Mouse (Mus musculus) hindbrain, embryonic 12.5 days (tissue): ENCODE measurements around the gene Osbpl7. TPM values are rescaled to one million over a fixed set of nuclear protein-coding genes. Genes with fewer than 3 reads are reported as not detected.

Experiments used
- ATAC-seq: fragments of 200-750 bp; cut with Nextera tagmentation; 2 replicates; pipeline ENCODE4 v1.8.0; 2017; ENCODE audit warnings: moderate TSS enrichment; ENCODE audit not compliant: low FRiP score
- H3K27ac ChIP-seq: fragments of 300-500 bp; sonication (generic); 2 replicates; pipeline ENCODE4 v1.5.1; 2016; ENCODE audit warnings: mild to moderate bottlenecking
- H3K27me3 ChIP-seq: fragments of 300-500 bp; sonication (generic); 2 replicates; pipeline ENCODE4 v1.6.1; 2016; ENCODE audit warnings: mild to moderate bottlenecking
- H3K36me3 ChIP-seq: fragments of 300-500 bp; sonication (generic); 2 replicates; pipeline ENCODE4 v1.6.1; 2016; ENCODE audit warnings: mild to moderate bottlenecking
- H3K4me1 ChIP-seq: fragments of 300-500 bp; sonication (generic); 2 replicates; pipeline ENCODE4 v1.6.1; 2016
- H3K4me2 ChIP-seq: fragments of 300-500 bp; sonication (generic); replicated peaks from 2 replicates; pipeline ENCODE4 v1.6.1; 2016; ENCODE audit warnings: mild to moderate bottlenecking
- H3K4me3 ChIP-seq: fragments of 300-500 bp; sonication (generic); 2 replicates; pipeline ENCODE4 v1.5.1; 2016; ENCODE audit warnings: mild to moderate bottlenecking
- H3K9ac ChIP-seq: fragments of 300-500 bp; sonication (generic); 2 replicates; pipeline ENCODE4 v1.6.1; 2016; ENCODE audit warnings: mild to moderate bottlenecking, moderate library complexity
- H3K9me3 ChIP-seq: fragments of 300-500 bp; sonication (generic); replicated peaks from 2 replicates; pipeline ENCODE4 v1.6.1; 2016; ENCODE audit warnings: mild to moderate bottlenecking
- WGBS: fragments of 180-500 bp; shearing (Covaris S2); methylation state at CpG from one replicate; pipeline ENCODE4 v1.1.7; 2016; 5-methylcytosine and 5-hydroxymethylcytosine counted together
- polyA plus RNA-seq: library from polyadenylated mRNA; unstranded; fragments of >200 nt; fragmentation: Nextera tagmentation; extraction: Ambion mirVana; gene quantifications from 2 replicates; pipeline ENCODE4 v1.2.1, GENCODE M21; 2016

The Osbpl7 gene
- polyA plus RNA-seq, 1 experiment from 2014 or later = 11.9 TPM

DNA sequence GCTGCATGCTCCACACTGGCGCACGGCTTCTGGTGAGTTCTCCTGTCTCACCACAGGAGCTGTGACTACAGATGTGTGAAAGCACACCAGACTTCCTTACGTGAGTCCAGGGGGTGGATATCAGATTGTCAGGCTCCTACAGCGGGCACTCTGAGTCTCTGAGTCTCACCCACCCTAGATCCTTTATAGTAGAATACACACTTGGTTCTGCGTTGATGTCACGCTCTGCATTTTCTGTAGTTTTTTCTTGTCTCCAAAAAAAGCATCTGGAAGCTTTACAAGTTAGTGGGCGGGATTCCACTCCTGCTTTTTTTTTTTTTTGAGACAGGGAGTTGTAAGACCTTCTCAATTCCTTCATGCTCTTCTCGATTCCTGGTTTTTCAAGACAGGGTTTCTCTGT lies 5.5 kb upstream of the Osbpl7 start:
- 95% methylated on average over 8 of the region's 8 CpGs for WGBS
- no peak for ATAC-seq
- H3K9ac ChIP-seq = no peak overlapping the region

DNA sequence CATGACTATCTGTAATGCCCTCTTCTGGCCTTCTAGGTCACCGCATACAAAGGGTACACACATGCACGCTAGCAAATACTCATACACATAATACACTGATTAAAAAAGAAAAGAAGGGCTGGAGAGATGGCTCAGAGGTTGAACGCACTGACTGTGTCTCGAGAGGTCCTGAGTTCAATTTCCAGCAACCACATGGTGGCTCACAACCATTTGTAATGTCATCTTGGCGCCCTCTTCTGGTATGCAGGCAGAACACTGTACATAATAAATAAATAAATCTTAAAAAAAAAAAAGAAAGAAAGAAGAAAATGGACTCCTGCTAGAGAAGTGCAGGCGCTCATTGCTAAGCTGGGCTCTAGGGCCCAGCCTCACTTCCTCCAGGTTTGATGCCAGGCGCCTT lies 4.6 kb upstream of the Osbpl7 start:
- no peak overlapping the region for H3K4me3 ChIP-seq
- no peak overlapping the region for H3K9ac ChIP-seq
- H3K9me3 ChIP-seq = no peaks in the 10 kb centered on the region
- ATAC-seq = no peak
- no peaks in the 10 kb centered on the region for H3K27me3 ChIP-seq
- peaks cover 34% of the 10 kb centered on the region for H3K36me3 ChIP-seq
- H3K4me2 ChIP-seq = no peak overlapping the region
- WGBS = 81% methylated on average over 7 of the region's 7 CpGs
- H3K27ac ChIP-seq = no peak overlapping the region
- H3K4me1 ChIP-seq = peaks cover 18% of the 10 kb centered on the region

More for the DNA sequence above, 5.5 kb upstream of the Osbpl7 start:
- Histone ChIP-seq H3K4me3 (no peak overlapping the region), H3K27ac (no peak overlapping the region), H3K4me2 (no peak overlapping the region), H3K27me3 (no peaks in the 10 kb centered on the region), H3K4me1 (peaks cover 14% of the 10 kb centered on the region), H3K9me3 (no peaks in the 10 kb centered on the region), H3K36me3 (peaks cover 34% of the 10 kb centered on the region)

DNA sequence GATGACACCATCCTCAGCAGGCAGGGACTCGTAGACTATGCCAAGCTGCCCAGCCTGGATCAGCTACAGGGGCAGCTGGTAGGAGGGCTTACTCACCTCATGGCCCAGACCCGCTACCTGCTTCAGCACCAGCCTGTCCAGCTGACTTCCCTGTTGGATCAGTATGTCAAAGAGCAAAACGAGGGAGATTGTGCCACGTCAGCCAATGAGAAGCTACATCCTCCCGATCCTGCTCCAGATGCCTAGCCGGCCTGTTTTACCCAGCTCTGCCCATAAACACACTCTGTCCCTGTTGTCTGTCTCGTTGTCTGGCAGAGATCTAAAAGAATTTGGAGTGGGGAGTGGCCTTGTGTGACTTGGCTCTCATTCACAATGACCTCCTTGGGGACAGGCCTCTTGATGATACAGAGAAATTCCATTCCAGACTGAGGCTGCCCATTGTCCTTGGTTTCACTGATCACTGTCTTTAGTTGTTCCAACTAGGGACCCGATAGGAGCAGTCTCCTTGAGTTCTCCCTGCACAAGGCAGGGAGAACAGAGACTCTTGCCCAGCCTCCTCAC lies 2.3 kb upstream of the Osbpl7 start:
- ATAC-seq = no peak
- WGBS = 81% methylated on average over 8 of the region's 8 CpGs
- H3K4me1 ChIP-seq = peaks cover 23% of the 10 kb centered on the region
- no peaks in the 10 kb centered on the region for H3K9me3 ChIP-seq
- H3K27me3 ChIP-seq = no peaks in the 10 kb centered on the region
- no peak overlapping the region for H3K27ac ChIP-seq
- peaks cover 40% of the 10 kb centered on the region for H3K36me3 ChIP-seq
- H3K4me2 ChIP-seq = no peak overlapping the region
- H3K9ac ChIP-seq = no peak overlapping the region
- no peak overlapping the region for H3K4me3 ChIP-seq

DNA sequence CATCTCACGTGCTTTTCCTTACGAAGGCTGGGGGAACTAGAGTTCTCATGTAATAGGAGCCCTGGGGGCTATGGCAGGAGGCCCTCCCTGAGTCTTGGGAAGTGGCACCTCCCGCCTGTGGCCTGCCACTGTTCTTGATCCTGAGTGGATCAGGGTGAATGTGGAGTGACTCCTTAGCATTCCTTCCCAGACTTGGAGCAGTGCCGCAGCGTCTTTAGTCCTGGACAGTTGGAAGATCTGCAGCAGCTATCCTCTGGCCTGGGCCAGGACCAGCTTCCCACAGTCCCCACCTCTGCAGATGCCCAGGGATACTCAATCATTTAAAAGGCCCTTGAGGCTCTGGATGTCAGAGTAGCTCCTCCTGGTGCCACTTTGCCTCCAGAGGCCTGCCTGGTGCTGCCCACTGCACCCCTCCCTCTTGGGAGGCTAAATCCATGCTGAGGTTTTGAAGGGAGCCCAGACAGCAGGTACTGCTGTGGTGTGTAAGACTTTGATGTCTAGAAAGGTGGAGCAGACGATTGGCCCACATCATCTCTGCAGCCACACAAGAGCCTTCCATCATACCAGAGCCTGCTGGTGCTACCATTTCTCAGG lies 839 bp upstream of the Osbpl7 start:
- WGBS = 76% methylated on average over 6 of the region's 6 CpGs
- Histone ChIP-seq H3K36me3 (peaks cover 47% of the 10 kb centered on the region), H3K4me2 (no peak overlapping the region), H3K27me3 (no peaks in the 10 kb centered on the region), H3K4me3 (no peak overlapping the region), H3K27ac (no peak overlapping the region), H3K9me3 (no peaks in the 10 kb centered on the region), H3K4me1 (peaks cover 23% of the 10 kb centered on the region), H3K9ac (no peak overlapping the region)
- ATAC-seq = no peak

DNA sequence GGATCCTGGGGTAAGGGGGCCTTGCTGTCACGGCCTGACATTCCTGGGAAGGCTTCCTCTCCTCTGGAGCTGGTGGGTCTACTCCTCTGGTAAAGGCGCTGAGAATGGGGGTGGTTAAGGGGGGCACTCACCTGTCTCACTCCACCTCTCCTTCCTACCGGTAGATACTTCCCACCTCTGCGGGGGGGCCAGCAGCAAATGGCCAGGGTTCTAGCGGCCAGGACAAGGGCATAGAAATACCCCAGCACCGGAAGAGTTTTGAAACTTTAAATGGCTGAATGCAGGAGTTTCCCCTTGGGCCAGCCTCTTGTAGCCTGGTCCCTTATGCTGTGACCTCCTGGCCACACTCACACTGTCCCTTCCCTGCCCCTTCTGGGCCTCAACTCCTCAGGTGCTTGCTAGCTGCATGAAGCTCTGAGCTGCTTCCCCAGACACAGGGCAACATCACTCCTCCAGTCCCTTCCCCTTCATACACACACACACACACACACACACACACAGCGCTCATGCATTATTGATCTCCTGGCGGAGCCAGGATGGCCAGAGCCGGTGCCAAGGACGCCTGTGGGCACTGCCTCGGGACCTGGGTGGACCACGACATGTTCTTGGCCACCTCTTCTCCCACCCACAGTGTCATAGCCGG lies 637 bp downstream of the Osbpl7 start:
- H3K4me1 ChIP-seq = peaks cover 23% of the 10 kb centered on the region
- H3K9ac ChIP-seq = peak overlapping the region; percentile 82
- peak overlapping the region; percentile 96 for H3K4me2 ChIP-seq
- peak; percentile 62 for ATAC-seq
- WGBS = 26% methylated on average over 13 of the region's 13 CpGs
- peaks cover 51% of the 10 kb centered on the region for H3K36me3 ChIP-seq
- H3K9me3 ChIP-seq = no peaks in the 10 kb centered on the region
- H3K27me3 ChIP-seq = no peaks in the 10 kb centered on the region
- H3K27ac ChIP-seq = peak overlapping the region; percentile 45
- H3K4me3 ChIP-seq = peak overlapping the region; percentile 65

DNA sequence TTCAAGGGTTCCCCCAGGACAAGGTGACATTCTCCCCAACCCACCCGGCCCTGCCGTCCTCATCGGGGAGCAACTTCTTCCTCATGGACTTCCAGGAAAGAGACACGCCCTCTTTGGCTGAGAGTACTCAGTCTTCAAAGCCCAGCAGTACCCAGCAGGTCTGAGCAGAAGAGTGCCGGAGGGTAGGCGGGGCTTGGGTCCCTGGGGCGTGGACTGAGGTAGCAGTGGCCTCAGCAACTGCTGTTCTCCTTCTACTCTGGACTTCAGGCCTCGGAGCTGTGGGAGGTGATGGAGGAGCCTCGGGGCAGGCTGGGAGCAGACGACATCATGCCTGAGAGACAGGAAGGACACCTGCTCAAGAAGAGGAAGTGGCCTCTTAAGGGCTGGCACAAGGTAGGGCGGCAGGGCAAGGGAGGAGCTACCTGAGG lies 1.8 kb downstream of the Osbpl7 start:
- H3K27me3 ChIP-seq = no peaks in the 10 kb centered on the region
- no peaks in the 10 kb centered on the region for H3K9me3 ChIP-seq
- peaks cover 57% of the 10 kb centered on the region for H3K36me3 ChIP-seq
- peaks cover 23% of the 10 kb centered on the region for H3K4me1 ChIP-seq
- peak overlapping the region; percentile 96 for H3K4me2 ChIP-seq
- no peak overlapping the region for H3K4me3 ChIP-seq
- ATAC-seq = no peak
- H3K9ac ChIP-seq = 0 out of 2 replicates have a peak overlapping the region, but pooled peaks have one; percentile 82
- WGBS = 30% methylated on average over 11 of the region's 11 CpGs
- no peak overlapping the region for H3K27ac ChIP-seq

DNA sequence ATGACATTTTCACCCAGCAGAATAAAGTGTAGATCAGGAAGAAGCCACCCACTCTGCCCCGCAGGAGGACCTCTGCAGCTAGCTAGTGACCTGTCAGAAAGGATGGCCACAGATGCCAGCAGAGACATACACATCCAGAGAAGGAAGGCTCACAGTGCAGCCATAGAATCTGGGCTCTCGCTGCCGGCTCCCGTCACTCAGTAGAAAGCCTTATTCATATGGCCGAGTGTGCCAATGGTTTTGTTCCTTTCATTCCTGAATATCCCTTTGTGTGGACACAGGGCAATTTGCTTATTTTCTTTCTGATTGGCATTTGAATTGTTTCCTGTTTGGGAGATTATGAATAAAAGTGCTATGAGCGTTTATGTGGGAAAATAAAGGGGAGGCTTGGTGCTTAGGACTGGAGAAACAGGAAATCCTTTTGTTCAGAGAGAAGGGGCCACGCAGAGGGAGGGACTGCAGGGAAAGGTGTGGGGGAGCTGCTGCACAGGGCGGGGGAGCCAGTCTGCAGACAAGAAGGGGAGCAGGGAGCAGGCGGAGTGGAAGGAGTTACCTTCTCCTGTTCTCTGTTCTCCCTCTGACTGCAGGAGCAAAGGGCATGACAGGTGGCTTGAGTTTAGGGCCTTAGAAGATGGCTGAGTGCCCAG lies 13.0 kb downstream of the Osbpl7 start:
- ATAC-seq = no peak; the same call in 1 of the 2 replicates
- H3K9ac ChIP-seq = no peak overlapping the region
- H3K4me3 ChIP-seq = no peak overlapping the region
- peak overlapping the region; percentile 64 for H3K27ac ChIP-seq
- peaks cover 6% of the 10 kb centered on the region for H3K4me1 ChIP-seq
- no peaks in the 10 kb centered on the region for H3K9me3 ChIP-seq
- no peaks in the 10 kb centered on the region for H3K27me3 ChIP-seq
- no peak overlapping the region for H3K4me2 ChIP-seq
- WGBS = 37% methylated on average over 9 of the region's 9 CpGs
- peaks cover 62% of the 10 kb centered on the region for H3K36me3 ChIP-seq

DNA sequence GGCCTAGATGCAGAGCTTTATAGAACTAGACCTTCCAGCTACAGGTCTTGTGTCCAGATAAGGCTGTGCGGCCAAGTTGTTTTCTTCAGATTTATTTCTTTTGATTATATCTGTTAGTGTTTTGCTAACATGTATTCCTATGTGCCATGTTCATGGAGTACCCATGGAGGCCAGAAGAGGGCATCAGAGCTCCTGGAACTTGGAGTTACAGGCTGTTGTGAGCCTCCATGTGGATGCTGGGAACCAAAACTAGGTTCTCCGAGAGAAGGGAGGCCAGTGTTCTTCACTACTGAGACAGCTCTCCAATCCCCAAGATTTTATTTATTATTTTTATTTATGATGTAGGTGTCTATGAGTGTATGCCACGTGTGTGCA lies 13.5 kb downstream of the Osbpl7 start:
- Histone ChIP-seq H3K9ac (no peak overlapping the region), H3K9me3 (no peaks in the 10 kb centered on the region), H3K4me1 (peaks cover 6% of the 10 kb centered on the region), H3K4me2 (no peak overlapping the region), H3K27ac (peak overlapping the region; percentile 64), H3K4me3 (no peak overlapping the region), H3K27me3 (no peaks in the 10 kb centered on the region), H3K36me3 (peaks cover 61% of the 10 kb centered on the region)
- no peak for ATAC-seq
- 92% methylated on average over 3 of the region's 3 CpGs for WGBS

DNA sequence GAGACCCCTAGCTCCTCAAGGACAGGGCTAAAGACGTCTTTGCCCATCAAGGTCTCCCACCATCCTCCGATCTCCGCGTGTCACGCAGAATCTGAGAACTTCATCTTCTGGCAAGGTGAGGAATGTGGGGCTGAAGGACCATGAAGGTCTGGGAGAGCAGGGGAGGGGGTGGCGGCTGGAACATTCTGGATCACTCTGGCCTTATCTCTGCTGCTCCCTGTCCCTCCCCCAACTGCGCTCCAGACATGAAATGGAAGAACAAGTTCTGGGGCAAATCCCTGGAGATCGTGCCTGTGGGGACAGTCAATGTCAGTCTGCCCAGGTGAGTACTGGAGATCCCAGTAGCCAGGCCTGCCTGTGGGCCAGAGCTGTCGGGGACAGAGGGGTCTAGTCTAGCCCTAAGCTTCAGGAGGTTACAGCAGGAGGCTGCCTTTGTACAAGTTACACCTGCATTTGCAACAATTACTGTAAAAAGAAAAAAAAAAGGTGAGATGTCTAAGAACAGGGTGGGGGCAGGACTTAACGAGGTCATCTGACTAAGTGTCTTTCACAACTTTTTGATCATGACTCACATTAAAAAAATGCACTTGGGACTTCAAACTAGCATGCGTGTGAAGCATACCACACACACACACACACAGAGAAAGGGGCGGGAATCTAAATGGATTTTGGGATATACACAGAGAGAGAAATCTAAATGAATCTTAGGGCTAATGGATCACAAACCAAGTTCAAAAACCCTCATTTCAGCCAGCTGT lies 15.3 kb downstream of the Osbpl7 start:
- Histone ChIP-seq H3K9me3 (no peaks in the 10 kb centered on the region), H3K4me3 (no peak overlapping the region), H3K4me1 (peaks cover 6% of the 10 kb centered on the region), H3K27ac (no peak overlapping the region), H3K36me3 (peaks cover 47% of the 10 kb centered on the region), H3K4me2 (no peak overlapping the region), H3K9ac (no peak overlapping the region), H3K27me3 (no peaks in the 10 kb centered on the region)
- 90% methylated on average over 12 of the region's 12 CpGs for WGBS
- ATAC-seq = no peak

DNA sequence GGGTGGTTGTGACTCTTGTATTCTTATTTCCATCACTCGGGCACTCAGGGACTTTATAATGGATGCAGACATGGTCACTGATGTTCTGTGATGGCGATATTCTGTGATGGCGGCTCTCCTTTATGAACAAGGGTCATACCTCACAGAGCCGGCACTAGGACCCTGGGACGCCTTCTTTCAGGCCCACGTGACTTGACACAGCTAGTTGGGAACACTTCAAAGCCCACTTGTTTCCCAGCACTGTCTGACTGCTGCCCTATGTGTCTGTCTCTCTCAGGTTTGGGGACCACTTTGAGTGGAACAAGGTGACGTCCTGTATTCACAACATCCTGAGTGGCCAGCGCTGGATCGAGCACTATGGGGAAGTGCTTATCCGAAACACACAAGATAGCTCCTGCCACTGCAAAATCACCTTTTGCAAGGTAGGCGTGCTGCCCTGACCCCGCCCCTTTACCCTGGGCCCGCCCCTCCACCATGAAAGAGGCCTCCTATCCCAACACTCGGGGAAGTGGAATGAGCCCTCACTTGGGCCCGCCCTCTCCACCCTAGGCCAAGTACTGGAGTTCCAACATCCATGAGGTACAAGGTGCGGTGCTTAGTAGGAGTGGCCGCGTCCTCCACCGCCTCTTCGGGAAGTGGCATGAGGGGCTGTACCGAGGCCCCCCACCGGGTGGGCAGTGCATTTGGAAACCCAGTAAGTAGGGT lies 16.4 kb downstream of the Osbpl7 start:
- peaks cover 38% of the 10 kb centered on the region for H3K36me3 ChIP-seq
- no peak overlapping the region for H3K4me3 ChIP-seq
- no peak overlapping the region for H3K9ac ChIP-seq
- WGBS = 47% methylated on average over 22 of the region's 22 CpGs
- H3K4me1 ChIP-seq = peaks cover 6% of the 10 kb centered on the region
- H3K27me3 ChIP-seq = no peaks in the 10 kb centered on the region
- H3K4me2 ChIP-seq = no peak overlapping the region
- H3K9me3 ChIP-seq = no peaks in the 10 kb centered on the region
- ATAC-seq = no peak
- no peak overlapping the region for H3K27ac ChIP-seq

DNA sequence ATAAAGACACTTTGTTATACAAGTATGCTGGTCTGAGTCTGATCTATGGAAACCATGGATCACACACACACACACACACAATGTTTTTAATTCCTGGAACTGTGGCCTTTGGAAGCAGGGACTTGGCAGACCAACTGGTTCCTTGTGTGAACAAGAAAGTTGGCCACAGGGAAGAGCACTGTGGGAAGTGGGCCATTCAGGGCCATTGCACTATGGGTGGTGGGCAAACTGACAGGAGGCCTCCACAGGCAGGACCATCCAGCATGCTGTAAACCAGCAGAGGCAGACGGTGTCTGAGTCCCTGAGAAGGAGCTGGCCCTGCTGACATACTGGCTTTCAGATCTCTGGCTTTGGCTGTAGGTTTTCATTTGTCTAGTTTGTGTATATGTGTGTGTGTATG lies 18.9 kb downstream of the Osbpl7 start:
- Histone ChIP-seq H3K9ac (no peak overlapping the region), H3K27ac (no peak overlapping the region), H3K9me3 (no peaks in the 10 kb centered on the region), H3K4me1 (no peaks in the 10 kb centered on the region), H3K36me3 (peaks cover 33% of the 10 kb centered on the region), H3K4me3 (no peak overlapping the region), H3K4me2 (no peak overlapping the region), H3K27me3 (no peaks in the 10 kb centered on the region)
- ATAC-seq = no peak
- 75% methylated on average over 1 of the region's 1 CpGs for WGBS
